Comparison of ENCODE assay signal across 9 mouse cellular contexts in genomic region chr11:116653234-116653633, GRCm38 (mm10). TPM values are rescaled to one million over a fixed set of nuclear protein-coding genes. Genes with fewer than 3 reads are reported as not detected.
DNase-seq lines count a peak whose midpoint lies in the region; ATAC-seq and TF ChIP-seq lines count a peak whose summit lies in the region.
"Had no signal": no experiment of that assay in that cellular context is flagged by ENCODE, and none has a peak within 500 bp of the region (broad histone marks: within the 10 kb centered on the region; RNA-seq: fewer than 3 reads in every experiment).

Gene Prcd, plus strand, starts transcription at chr11:116653534.

- peak within 1 kb of the TSS; percentile 61 for H3K4me3 ChIP-seq in heart, embryonic 13.5 days
- peak within 1 kb of the TSS; percentile 25 to 66 for H3K4me3 ChIP-seq in ES-E14 (ENCODE audit: insufficient read depth in 1 of 2, low read depth in 1 of 2, low read length in 2 of 2, poor library complexity in 1 of 2, severe bottlenecking in 1 of 2)
- peak within 1 kb of the TSS; percentile 51 for H3K4me3 ChIP-seq in forebrain, embryonic 16.5 days (replicated peaks; ENCODE audit: low read length)
- peak within 1 kb of the TSS; percentile 41 for H3K4me3 ChIP-seq in liver, postnatal 0 days (ENCODE audit: low read depth, low read length)
- H3K4me3 ChIP-seq: erythroblast, embryonic 14.5 days had no signal

- no peak for DNase-seq in heart, postnatal 14 days
- no peak for DNase-seq in ES-E14 (ENCODE audit: low read depth, low spot score)
- DNase-seq in liver, postnatal 0 days = no peak
- DNase-seq in yolk sac, embryonic 10.5 days (ENCODE audit: low spot score) = no peak
- no peak for DNase-seq in cerebellum, postnatal 25 days

- WGBS in heart, embryonic 13.5 days = 6% methylated on average over 10 of the region's 10 CpGs
- 7% methylated on average over 9 of the region's 10 CpGs for WGBS in forebrain, embryonic 16.5 days
- 7% methylated on average over 10 of the region's 10 CpGs for WGBS in liver, postnatal 0 days (ENCODE audit: insufficient replicate concordance)

- peaks cover 67% of the 10 kb centered on the region for H3K27me3 ChIP-seq in heart, embryonic 13.5 days (replicated peaks)
- no peaks in the 10 kb centered on the region for H3K27me3 ChIP-seq in forebrain, embryonic 16.5 days (replicated peaks; ENCODE audit: control insufficient read depth, insufficient read depth, low read length)
- peaks cover 34% of the 10 kb centered on the region for H3K27me3 ChIP-seq in liver, postnatal 0 days (ENCODE audit: insufficient read depth, low read length)

- peak within 1 kb of the TSS; percentile 94 for H3K4me2 ChIP-seq in heart, embryonic 13.5 days
- peak within 1 kb of the TSS; percentile 81 for H3K4me2 ChIP-seq in forebrain, embryonic 16.5 days (ENCODE audit: low read length)
- H3K4me2 ChIP-seq in liver, postnatal 0 days (ENCODE audit: low read depth, low read length) = peak within 1 kb of the TSS; percentile 65

- ATAC-seq in heart, embryonic 13.5 days (ENCODE audit: extremely low read depth, insufficient number of reproducible peaks, low FRiP score, low TSS enrichment) = no peak
- no peak for ATAC-seq in forebrain, embryonic 16.5 days
- no peak for ATAC-seq in liver, postnatal 0 days
- no peak for ATAC-seq in CD4-positive, CD25-positive, alpha-beta regulatory T cell, adult 4 months

- no peak for TF ChIP-seq EP300 in liver, postnatal 0 days (IDR thresholded peaks at IDR 0.05; ENCODE audit: low read depth)

- H3K36me3 ChIP-seq in heart, embryonic 13.5 days = no peaks in the 10 kb centered on the region
- H3K36me3 ChIP-seq in ES-E14 (ENCODE audit: control insufficient read depth, insufficient read depth, low read length, poor library complexity, severe bottlenecking) = no peaks in the 10 kb centered on the region
- H3K36me3 ChIP-seq in forebrain, embryonic 16.5 days (ENCODE audit: control insufficient read depth, insufficient read depth) = no peaks in the 10 kb centered on the region
- H3K36me3 ChIP-seq in liver, postnatal 0 days (replicated peaks; ENCODE audit: insufficient read depth, low read length) = no peaks in the 10 kb centered on the region

- peaks cover 50% of the 10 kb centered on the region for H3K4me1 ChIP-seq in heart, embryonic 13.5 days
- H3K4me1 ChIP-seq in ES-E14 (ENCODE audit: control insufficient read depth in 2 of 2, insufficient read depth in 2 of 2, low read length in 2 of 2, poor library complexity in 1 of 2) = peaks cover 0 to 13% of the 10 kb centered on the region in 2 experiments; a peak in 2 of 4 replicates
- H3K4me1 ChIP-seq in forebrain, embryonic 16.5 days (replicated peaks; ENCODE audit: control insufficient read depth, insufficient read depth, low read length) = peaks cover 40% of the 10 kb centered on the region
- H3K4me1 ChIP-seq in liver, postnatal 0 days (ENCODE audit: insufficient read depth) = peaks cover 14% of the 10 kb centered on the region

- no peak within 1 kb of the TSS for H3K27ac ChIP-seq in heart, embryonic 13.5 days (replicated peaks)
- no peak within 1 kb of the TSS for H3K27ac ChIP-seq in ES-E14 (ENCODE audit: insufficient read depth, low read depth, low read length, poor library complexity, severe bottlenecking)
- H3K27ac ChIP-seq in forebrain, embryonic 16.5 days (ENCODE audit: low read length) = no peak within 1 kb of the TSS
- no peak within 1 kb of the TSS for H3K27ac ChIP-seq in liver, postnatal 0 days (ENCODE audit: low read depth)

- intact Hi-C loops in heart, postnatal 14 days (cut with DNase I) = no loop called here

- peak within 1 kb of the TSS; percentile 82 for H3K9ac ChIP-seq in heart, embryonic 13.5 days
- peak within 1 kb of the TSS; percentile 50; the same call in 1 of the 2 replicates for H3K9ac ChIP-seq in ES-E14 (ENCODE audit: insufficient read depth, low read depth, low read length, poor library complexity, severe bottlenecking)
- peak within 1 kb of the TSS; percentile 71 for H3K9ac ChIP-seq in forebrain, embryonic 16.5 days (replicated peaks; ENCODE audit: low read depth, low read length)
- peak within 1 kb of the TSS; percentile 34; the same call in 1 of the 2 replicates for H3K9ac ChIP-seq in liver, postnatal 0 days (replicated peaks)

- in situ Hi-C loops in ES-E14 (cut with MboI; ENCODE audit: low sequenced_read_pairs in 2 of 2, unreplicated experiment in 2 of 2) = no loop called here

- no peaks in the 10 kb centered on the region for H3K9me3 ChIP-seq in heart, embryonic 13.5 days
- H3K9me3 ChIP-seq in ES-E14 (ENCODE audit: control insufficient read depth, insufficient read depth, low read depth, low read length) = no peaks in the 10 kb centered on the region
- H3K9me3 ChIP-seq in forebrain, embryonic 16.5 days (ENCODE audit: control insufficient read depth, low read length) = no peaks in the 10 kb centered on the region
- H3K9me3 ChIP-seq in liver, postnatal 0 days (ENCODE audit: low read length) = no peaks in the 10 kb centered on the region

- no peak for TF ChIP-seq CTCF in liver, postnatal 0 days (IDR thresholded peaks at IDR 0.05; ENCODE audit: low read depth)

TF ChIP-seq in ES-E14, 5 proteins besides CTCF, POLR2A, EP300 and RAD21:
- TF ChIP-seq HCFC1 (IDR thresholded peaks at IDR 0.05; ENCODE audit: borderline replicate concordance, insufficient read depth, low read length) = no peak
- no peak for TF ChIP-seq ZNF384 (IDR thresholded peaks at IDR 0.05; ENCODE audit: low read depth, low read length)
- TF ChIP-seq MAFK (IDR thresholded peaks at IDR 0.05; ENCODE audit: insufficient read depth, low read depth, low read length) = no peak
- TF ChIP-seq ZC3H11A (IDR thresholded peaks at IDR 0.05; ENCODE audit: borderline replicate concordance, low read depth, low read length) = no peak
- no peak for TF ChIP-seq CHD2 (IDR thresholded peaks at IDR 0.05; ENCODE audit: low read depth, low read length)
TF ChIP-seq in ES-E14: peak in this region for 0.

RNA-seq across cellular contexts. Expression of gene Prcd, which starts in this region (rescaled TPM):
- polyA plus RNA-seq in heart, embryonic 13.5 days (2015; fragmentation: Nextera tagmentation; extraction: Ambion mirVana) = 0.51 and 0.93 TPM in 2 replicates
- 1 to 10 TPM; 1.4 to 1.9 TPM for total RNA-seq in heart, postnatal 14 days (2021)
- 2.0 and 2.2 TPM in 2 replicates for total RNA-seq in ES-E14 (2012; rRNA removed)
- 2.9 and 3.2 TPM in 2 replicates for polyA plus RNA-seq in forebrain, embryonic 16.5 days (2015; fragmentation: Nextera tagmentation; extraction: Ambion mirVana)
- 0.32 TPM in 1 of 2 replicates, not detected in the other for polyA plus RNA-seq in liver, postnatal 0 days (2015; fragmentation: Nextera tagmentation; extraction: Ambion mirVana)
- polyA plus RNA-seq in CD4-positive, CD25-positive, alpha-beta regulatory T cell, adult 4 months (2017; shearing (Covaris generic)) = not detected
- polyA plus RNA-seq: erythroblast, embryonic 14.5 days had no signal
